Mouse (Mus musculus) kidney, embryonic 14.5 days (tissue): ENCODE results near the gene Olfr215. TPM values are rescaled to one million over a fixed set of nuclear protein-coding genes. Genes with fewer than 3 reads are reported as not detected.
"Not testable (repeated sequence)": the region's sequence is repeated elsewhere in the genome, so short reads cannot be mapped to it uniquely, and the experiment has no call there.

Experiments
- ATAC-seq: fragments of 200-750 bp; cut with Nextera tagmentation; 2 replicates; pipeline ENCODE4 v1.8.0; 2017; ENCODE audit warnings: moderate number of reproducible peaks, mild to moderate bottlenecking, moderate TSS enrichment, moderate library complexity; ENCODE audit not compliant: low FRiP score, low TSS enrichment
- H3K27ac ChIP-seq: fragments of 300-500 bp; sonication (generic); 2 replicates; pipeline ENCODE4 v1.5.1; 2014; ENCODE audit warnings: low read depth, mild to moderate bottlenecking, low read length, moderate library complexity, mixed read lengths
- H3K27me3 ChIP-seq: fragments of 300-500 bp; sonication (generic); 2 replicates; pipeline ENCODE4 v1.6.1; 2014; ENCODE audit warnings: mild to moderate bottlenecking, low read length; ENCODE audit not compliant: control insufficient read depth, insufficient read depth
- H3K36me3 ChIP-seq: fragments of 300-500 bp; sonication (generic); 2 replicates; pipeline ENCODE4 v1.6.1; 2014; ENCODE audit warnings: low read length, mixed read lengths; ENCODE audit not compliant: control insufficient read depth, insufficient read depth
- H3K4me1 ChIP-seq: fragments of 300-500 bp; sonication (generic); 2 replicates; pipeline ENCODE4 v1.6.1; 2014; ENCODE audit warnings: low read length, mixed read lengths; ENCODE audit not compliant: control insufficient read depth, insufficient read depth
- H3K4me2 ChIP-seq: fragments of 300-500 bp; sonication (generic); replicated peaks from 2 replicates; pipeline ENCODE4 v1.6.1; 2014; ENCODE audit warnings: low read depth, mild to moderate bottlenecking, low read length
- H3K4me3 ChIP-seq: fragments of 300-500 bp; sonication (generic); 2 replicates; pipeline ENCODE4 v1.5.1; 2014; ENCODE audit warnings: mild to moderate bottlenecking, low read length
- H3K9ac ChIP-seq: fragments of 300-500 bp; sonication (generic); 2 replicates; pipeline ENCODE4 v1.6.1; 2014; ENCODE audit warnings: low read depth, mild to moderate bottlenecking, low read length, moderate library complexity
- H3K9me3 ChIP-seq: fragments of 300-500 bp; sonication (generic); 2 replicates; pipeline ENCODE4 v1.6.1; 2016; ENCODE audit warnings: low read length; ENCODE audit not compliant: control insufficient read depth
- WGBS: fragments of 180-500 bp; shearing (Covaris S2); extraction: QIAGEN DNeasy Blood & Tissue Kit; methylation state at CpG from one replicate; pipeline ENCODE4 v1.1.7; 2014; 5-methylcytosine and 5-hydroxymethylcytosine counted together
- polyA plus RNA-seq: library from polyadenylated mRNA; unstranded; fragments of >200 nt; fragmentation: Nextera tagmentation; extraction: Ambion mirVana; gene quantifications from 2 replicates; pipeline ENCODE4 v1.2.1, GENCODE M21; 2014

Gene Olfr215
- polyA plus RNA-seq = not detected in 2 replicates

DNA sequence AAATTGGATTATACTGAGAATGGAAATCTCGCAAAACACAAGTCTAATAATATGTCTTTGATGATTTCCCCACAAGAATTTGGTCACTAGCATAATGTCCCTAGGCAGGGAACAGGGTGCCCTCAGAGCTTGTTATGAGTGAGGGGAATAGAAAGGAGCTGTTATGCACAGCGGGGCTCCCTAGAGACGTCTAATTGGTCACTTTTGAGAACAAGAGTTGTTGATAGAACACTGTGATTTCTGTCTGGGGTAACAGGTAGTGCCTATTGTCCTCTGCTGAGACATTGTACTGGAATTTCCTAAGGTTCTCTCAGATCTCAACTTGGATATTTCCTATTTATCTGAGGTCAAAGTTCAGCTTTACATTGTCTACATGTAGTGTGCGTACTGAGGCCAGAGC is at the start of gene Olfr215:
TSS of gene Olfr215 (minus strand) at position 101 of the 400 bp plus-strand sequence.
- Histone ChIP-seq H3K27ac (no peak within 1 kb of the TSS), H3K4me1 (no peaks in the 10 kb centered on the region), H3K9me3 (no peaks in the 10 kb centered on the region), H3K4me3 (no peak within 1 kb of the TSS), H3K36me3 (no peaks in the 10 kb centered on the region), H3K4me2 (no peak within 1 kb of the TSS), H3K27me3 (no peaks in the 10 kb centered on the region), H3K9ac (no peak within 1 kb of the TSS)
- WGBS = 82% methylated on average over 4 of the region's 4 CpGs
- no peak for ATAC-seq

DNA sequence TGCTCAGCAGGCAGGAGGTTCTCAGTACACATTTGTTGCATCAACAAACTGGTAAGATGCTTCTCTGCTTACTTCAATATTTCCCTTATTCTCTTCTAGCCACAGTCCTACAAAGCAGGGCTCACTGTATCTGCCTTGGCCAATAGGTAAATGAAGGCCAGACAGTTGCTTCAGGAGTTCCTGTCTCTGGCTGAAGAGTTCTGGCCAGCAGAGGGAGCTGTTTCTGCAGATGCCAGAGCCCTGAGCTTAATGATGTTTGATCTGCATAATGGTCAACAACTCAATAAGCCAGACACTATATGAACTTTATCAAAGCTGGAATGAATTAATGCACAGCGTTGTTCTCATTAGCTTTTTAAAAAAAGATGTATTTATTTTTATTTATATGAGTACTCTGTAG is 48.1 kb upstream of the Olfr215 start:
- Histone ChIP-seq H3K4me2 (no peak overlapping the region), H3K9ac (no peak overlapping the region), H3K9me3 (no peaks in the 10 kb centered on the region), H3K27ac (no peak overlapping the region), H3K27me3 (no peaks in the 10 kb centered on the region), H3K4me1 (peaks cover 11% of the 10 kb centered on the region; the same call in 1 of the 2 replicates), H3K4me3 (no peak overlapping the region), H3K36me3 (no peaks in the 10 kb centered on the region)
- ATAC-seq = no peak
- 69% methylated on average over 1 of the region's 1 CpGs for WGBS

DNA sequence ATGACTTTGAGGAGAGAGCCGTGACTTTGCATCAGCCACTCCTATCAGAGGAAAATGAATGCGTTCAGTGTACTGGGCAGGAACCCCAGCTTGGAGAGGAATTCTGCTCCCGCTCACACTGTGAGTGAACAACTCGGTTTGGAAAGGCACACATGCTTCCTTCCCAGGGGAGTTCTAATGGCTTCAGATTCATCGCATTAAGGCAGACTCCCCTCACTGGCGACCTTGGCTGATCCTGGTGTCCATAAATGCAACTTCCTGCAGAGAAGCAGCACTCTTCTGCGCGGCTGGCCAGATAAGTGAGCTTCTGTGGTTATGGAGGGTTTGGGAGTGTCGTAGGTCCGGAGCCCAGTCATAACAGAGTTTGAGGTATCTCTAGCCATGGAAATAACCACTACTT is 45.8 kb upstream of the Olfr215 start:
- Histone ChIP-seq H3K27me3 (no peaks in the 10 kb centered on the region), H3K4me2 (no peak overlapping the region), H3K9me3 (no peaks in the 10 kb centered on the region), H3K4me3 (no peak overlapping the region), H3K4me1 (0 out of 2 replicates have a peak, but pooled peaks cover 4% of the 10 kb centered on the region), H3K9ac (no peak overlapping the region), H3K27ac (no peak overlapping the region), H3K36me3 (peaks cover 15% of the 10 kb centered on the region)
- WGBS = 96% methylated on average over 10 of the region's 10 CpGs
- no peak for ATAC-seq

DNA sequence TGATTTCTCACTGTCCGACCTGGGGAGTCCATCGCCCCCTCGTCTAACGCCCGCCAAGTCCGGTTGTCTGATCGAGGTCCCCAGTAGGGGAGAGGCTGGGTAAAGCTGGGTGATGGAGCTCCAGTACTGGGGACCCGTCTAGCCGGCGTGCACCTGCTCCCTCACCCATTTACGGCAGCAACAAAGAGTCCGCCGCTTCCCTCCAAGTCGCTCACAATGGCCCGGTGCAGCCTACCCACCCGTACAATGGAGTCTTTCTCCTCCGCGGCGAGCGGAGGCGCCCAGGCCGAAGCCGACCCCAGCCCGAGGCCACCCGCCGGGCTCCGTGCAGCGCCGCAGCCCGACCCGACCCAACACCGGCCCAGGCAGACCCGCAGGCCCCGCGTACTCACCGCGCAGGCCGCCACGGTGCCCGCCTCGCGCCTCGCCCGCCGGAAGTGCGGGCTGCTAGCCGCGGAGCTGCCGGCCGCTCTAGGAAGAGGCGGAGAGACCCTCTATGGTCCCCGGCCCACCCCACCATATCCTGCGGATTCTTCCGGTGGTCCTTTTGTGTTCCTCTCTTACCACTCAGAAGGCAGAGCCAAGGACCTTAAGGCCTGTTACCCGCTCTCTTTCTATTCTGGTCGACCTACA is 44.7 kb upstream of the Olfr215 start, which contains the start of gene Zfp422:
TSS of gene Zfp422 (minus strand) at position 461 of the 633 bp plus-strand sequence.
- Histone ChIP-seq H3K4me1 (0 out of 2 replicates have a peak, but pooled peaks cover 4% of the 10 kb centered on the region), H3K4me3 (peak within 1 kb of the TSS; percentile 64), H3K9me3 (no peaks in the 10 kb centered on the region), H3K27me3 (no peaks in the 10 kb centered on the region), H3K27ac (peak within 1 kb of the TSS; percentile 68), H3K9ac (peak within 1 kb of the TSS; percentile 88), H3K36me3 (peaks cover 22% of the 10 kb centered on the region), H3K4me2 (peak within 1 kb of the TSS; percentile 76)
- 1% methylated on average over 56 of the region's 56 CpGs for WGBS
- ATAC-seq = peak; percentile 93

DNA sequence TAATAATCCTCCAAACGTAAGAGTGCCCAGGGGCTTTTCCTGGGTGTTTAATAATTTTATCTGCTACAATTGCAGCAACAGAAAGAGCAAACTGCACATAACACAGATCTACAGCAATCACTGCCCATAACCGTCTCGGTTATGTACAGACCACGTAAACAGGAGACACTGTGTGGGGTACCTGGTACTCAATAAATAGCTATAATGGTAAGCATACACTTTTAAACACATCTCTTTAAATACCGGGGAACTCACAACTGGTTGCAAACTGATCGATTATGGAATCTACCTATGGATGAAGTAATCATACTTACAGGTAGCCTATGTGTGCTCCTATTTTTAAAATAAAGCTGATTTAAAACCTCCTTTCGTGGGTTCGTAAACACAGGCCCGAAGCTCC is 44.1 kb upstream of the Olfr215 start:
- WGBS = 20% methylated on average over 9 of the region's 9 CpGs

DNA sequence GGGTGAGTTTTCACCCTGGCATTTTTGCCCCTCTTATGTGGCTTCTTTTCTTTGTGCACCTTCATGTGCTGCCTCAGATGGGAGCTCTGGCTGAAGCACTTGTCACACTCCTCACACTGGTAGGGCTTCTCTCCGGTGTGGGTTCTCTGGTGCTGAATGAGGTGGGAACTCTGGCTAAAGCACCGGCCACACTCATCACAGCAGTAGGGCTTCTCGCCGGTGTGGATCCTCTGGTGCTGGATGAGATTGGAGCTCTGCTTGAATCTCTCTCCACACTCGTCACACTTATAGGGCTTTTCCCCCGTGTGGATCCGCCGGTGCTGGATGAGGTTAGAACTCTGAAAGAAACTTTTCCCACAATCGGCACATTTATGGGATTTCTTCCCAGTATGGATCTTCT is 42.4 kb upstream of the Olfr215 start:
- H3K27ac ChIP-seq, H3K4me3 ChIP-seq, H3K9ac ChIP-seq, H3K9me3 ChIP-seq, H3K4me1 ChIP-seq, H3K4me2 ChIP-seq, ATAC-seq, H3K27me3 ChIP-seq: not testable (repeated sequence)
- peaks cover 22% of the 10 kb centered on the region for H3K36me3 ChIP-seq
- WGBS = over 99% methylated on average over 9 of the region's 9 CpGs

More for the DNA sequence above, 44.1 kb upstream of the Olfr215 start:
- Histone ChIP-seq H3K27ac (peak overlapping the region; percentile 68), H3K4me2 (peak overlapping the region; percentile 76), H3K9ac (peak overlapping the region; percentile 88), H3K27me3 (no peaks in the 10 kb centered on the region), H3K4me1 (0 out of 2 replicates have a peak, but pooled peaks cover 4% of the 10 kb centered on the region), H3K9me3 (no peaks in the 10 kb centered on the region), H3K4me3 (peak overlapping the region; percentile 64), H3K36me3 (peaks cover 22% of the 10 kb centered on the region)
- ATAC-seq = no peak

DNA sequence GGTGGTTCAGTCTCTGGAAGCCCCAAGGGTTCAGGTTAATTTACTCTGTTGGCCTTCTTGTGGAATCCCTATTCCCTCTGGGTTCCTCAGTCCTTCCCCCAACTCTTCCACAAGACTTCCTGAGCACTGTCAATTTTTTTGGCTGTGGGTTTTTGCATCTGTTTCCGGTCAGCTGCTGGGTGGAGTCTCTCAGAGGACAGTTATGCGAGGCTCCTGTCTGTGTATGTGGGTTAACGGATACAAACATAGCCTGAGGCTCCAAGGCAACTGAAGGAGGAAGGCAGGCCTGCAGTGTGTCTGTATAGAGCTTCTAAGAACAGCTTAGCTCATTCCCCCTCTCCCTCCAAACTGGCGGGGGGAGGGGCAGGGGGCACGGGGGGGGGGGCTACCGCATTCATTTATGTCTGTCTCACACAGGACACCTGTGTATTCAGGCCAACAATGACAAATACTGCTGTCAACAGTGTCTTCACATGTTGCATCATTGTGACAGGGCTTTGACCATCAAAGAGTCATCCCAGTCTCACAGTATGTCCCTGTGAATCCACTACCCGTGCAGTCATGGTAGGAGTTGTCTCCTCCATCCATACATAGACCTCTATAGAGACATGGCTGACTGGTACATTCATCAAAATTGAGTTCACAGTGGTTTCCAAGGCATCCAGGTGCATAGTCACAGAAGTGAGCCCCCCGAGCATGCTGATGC is 37.5 kb upstream of the Olfr215 start:
- ATAC-seq = no peak
- Histone ChIP-seq H3K9ac (no peak overlapping the region), H3K9me3 (no peaks in the 10 kb centered on the region), H3K36me3 (peaks cover 18% of the 10 kb centered on the region), H3K4me3 (no peak overlapping the region), H3K27me3 (no peaks in the 10 kb centered on the region), H3K27ac (no peak overlapping the region), H3K4me1 (no peaks in the 10 kb centered on the region), H3K4me2 (no peak overlapping the region)
- 77% methylated on average over 8 of the region's 8 CpGs for WGBS

DNA sequence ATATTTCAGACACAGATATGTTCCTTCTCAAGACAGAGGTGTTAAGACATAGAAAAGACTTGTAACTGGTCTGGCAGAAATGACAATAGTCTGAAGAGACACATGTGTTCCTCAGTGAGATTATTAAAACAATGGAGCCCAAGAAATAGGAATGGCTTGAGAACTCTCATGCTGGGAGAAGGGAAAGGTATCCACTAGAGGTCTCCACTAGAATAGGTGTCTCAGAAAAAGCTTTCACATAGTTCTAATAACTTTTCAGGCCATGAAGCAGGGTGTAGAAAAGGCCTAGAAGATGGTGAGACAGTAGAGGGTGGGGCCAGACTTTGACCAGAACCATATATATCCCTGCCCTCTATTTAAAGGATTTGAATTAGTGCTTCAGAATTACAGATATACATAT is 34.1 kb upstream of the Olfr215 start:
- Histone ChIP-seq H3K4me3 (no peak overlapping the region), H3K9ac (no peak overlapping the region), H3K27me3 (no peaks in the 10 kb centered on the region), H3K4me2 (no peak overlapping the region), H3K36me3 (no peaks in the 10 kb centered on the region), H3K9me3 (no peaks in the 10 kb centered on the region), H3K27ac (no peak overlapping the region), H3K4me1 (no peaks in the 10 kb centered on the region)
- ATAC-seq = no peak

DNA sequence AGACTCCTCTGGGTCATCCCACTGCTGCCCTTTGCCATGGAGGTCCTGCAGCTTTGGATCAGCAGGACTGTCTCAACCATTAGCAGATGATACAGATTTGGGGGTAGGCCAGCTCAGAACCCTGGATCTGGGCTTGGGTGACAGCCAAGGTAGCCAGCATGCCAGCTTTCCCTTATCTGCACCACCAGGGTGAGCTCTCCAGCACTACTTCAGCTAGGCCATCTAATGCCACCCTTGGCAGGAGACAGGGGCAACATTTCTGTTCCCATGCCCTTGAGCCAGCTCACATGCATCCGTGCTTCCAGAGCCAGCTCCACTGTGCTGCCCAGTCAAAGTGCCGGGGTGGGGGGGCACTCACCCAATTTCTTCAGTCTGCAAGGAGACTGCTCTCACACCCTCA is 31.7 kb upstream of the Olfr215 start:
- no peak for ATAC-seq
- WGBS = 92% methylated on average over 2 of the region's 2 CpGs
- H3K36me3 ChIP-seq = no peaks in the 10 kb centered on the region
- no peaks in the 10 kb centered on the region for H3K4me1 ChIP-seq
- H3K4me2 ChIP-seq = no peak overlapping the region
- H3K9me3 ChIP-seq = no peaks in the 10 kb centered on the region
- H3K27me3 ChIP-seq = no peaks in the 10 kb centered on the region
- H3K27ac ChIP-seq = no peak overlapping the region
- no peak overlapping the region for H3K9ac ChIP-seq
- no peak overlapping the region for H3K4me3 ChIP-seq
